Mouse (Mus musculus) olfactory bulb, adult 2 months (tissue): ENCODE measurements at regions not wholly inside any gene's neighbourhood (a gene's known extent, or its start where the extent isn't known, plus 50 kb on each side); places are given as distances from the start of the nearest gene placed in this dataset.

Experiments used
- CTCF ChIP-seq: fragments of 200-500 bp; IDR thresholded peaks from 2 replicates; pipeline ENCODE4 v1.5.1; 2012; ENCODE audit warnings: low read depth, mild to moderate bottlenecking, low read length, moderate library complexity; ENCODE audit not compliant: insufficient read depth
- POLR2A ChIP-seq: fragments of 200-500 bp; IDR thresholded peaks from 2 replicates; pipeline ENCODE4 v1.6.1; 2012; ENCODE audit warnings: mild to moderate bottlenecking, low read depth, low read length, moderate library complexity; ENCODE audit not compliant: insufficient read depth

GRCm38 (mm10) chr4:153068484-153069033 lies 414.1 kb downstream of the Ajap1 start:
- TF ChIP-seq CTCF, result no peak
- no peak for TF ChIP-seq POLR2A
